Mouse (Mus musculus): ENCODE results near the gene Agr3.

GRCm38 (mm10) chr12:35979625-35980024, 54.2 kb downstream of the Agr3 start:
- TF ChIP-seq GATA1 (IDR thresholded peaks at IDR 0.05; ENCODE audit: low read length) = no peak
- no peak for TF ChIP-seq TAL1 (IDR thresholded peaks at IDR 0.05; ENCODE audit: low read length)

All from erythroblast, embryonic 14.5 days (primary cell).